ENCODE assay signal across 12 mouse cellular contexts in the genomic region with DNA sequence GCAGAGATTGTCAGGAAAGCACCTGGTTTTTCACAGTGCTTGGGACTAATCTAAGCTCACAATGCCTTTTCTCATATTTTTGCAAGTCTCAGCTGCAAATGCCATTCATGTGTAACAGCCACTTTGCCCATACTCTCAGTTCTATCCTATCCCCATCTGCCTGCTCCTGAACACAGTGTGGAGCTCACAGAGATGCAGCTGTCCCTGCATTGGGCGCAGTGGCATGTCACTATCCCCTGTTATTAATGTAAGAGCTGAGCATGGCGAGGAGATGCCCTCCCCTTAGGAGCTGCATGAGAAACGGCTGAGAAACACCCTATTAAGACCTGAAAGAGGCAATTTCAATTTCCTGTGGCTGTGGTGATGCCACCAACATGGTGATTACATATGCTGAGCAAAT.
"Had no signal": no experiment of that assay in that cellular context is flagged by ENCODE, and none has a peak within 500 bp of the region (broad histone marks: within the 10 kb centered on the region; RNA-seq: fewer than 3 reads in every experiment).

No protein-coding gene starts in this region.

- H3K4me2 ChIP-seq: limb, embryonic 13.5 days; midbrain, embryonic 15.5 days; neural tube, embryonic 13.5 days had no signal

- H3K9me3 ChIP-seq: limb, embryonic 13.5 days; midbrain, embryonic 10.5 days; midbrain, embryonic 15.5 days; neural tube, embryonic 13.5 days had no signal

- H3K9ac ChIP-seq: limb, embryonic 13.5 days; liver, embryonic 14.5 days; midbrain, embryonic 15.5 days; neural tube, embryonic 13.5 days had no signal

- DNase-seq: kidney, adult 9 months; kidney, postnatal 36 days; lung, adult 18-20 months; right cerebral cortex, postnatal 14 days; thymus, postnatal 36 days had no signal

- H3K36me3 ChIP-seq: limb, embryonic 13.5 days; midbrain, embryonic 10.5 days; midbrain, embryonic 15.5 days; neural tube, embryonic 13.5 days had no signal

- ATAC-seq: midbrain, embryonic 15.5 days had no signal

- H3K27me3 ChIP-seq: limb, embryonic 13.5 days; midbrain, embryonic 15.5 days; neural tube, embryonic 13.5 days had no signal

- H3K27ac ChIP-seq: kidney, postnatal 0 days; layer of hippocampus, adult 2 months; limb, embryonic 13.5 days; liver, embryonic 14.5 days; midbrain, embryonic 10.5 days; midbrain, embryonic 15.5 days; neural tube, embryonic 13.5 days had no signal

- H3K4me1 ChIP-seq: midbrain, embryonic 10.5 days; midbrain, embryonic 15.5 days; neural tube, embryonic 13.5 days had no signal

- H3K4me3 ChIP-seq: layer of hippocampus, adult 2 months; limb, embryonic 13.5 days; midbrain, embryonic 10.5 days; midbrain, embryonic 15.5 days; neural tube, embryonic 13.5 days had no signal
